Mouse (Mus musculus): ENCODE results near the gene 1700017B05Rik.
"Not testable (repeated sequence)": the region's sequence is repeated elsewhere in the genome, so short reads cannot be mapped to it uniquely, and the experiment has no call there.

Gene 1700017B05Rik

GRCm38 (mm10) chr9:57261913-57262794, at the start of gene 1700017B05Rik:
Gene 1700017B05Rik, minus strand, starts transcription at chr9:57262612.
- DNase-seq, result peak; percentile 85 to 87

DNA sequence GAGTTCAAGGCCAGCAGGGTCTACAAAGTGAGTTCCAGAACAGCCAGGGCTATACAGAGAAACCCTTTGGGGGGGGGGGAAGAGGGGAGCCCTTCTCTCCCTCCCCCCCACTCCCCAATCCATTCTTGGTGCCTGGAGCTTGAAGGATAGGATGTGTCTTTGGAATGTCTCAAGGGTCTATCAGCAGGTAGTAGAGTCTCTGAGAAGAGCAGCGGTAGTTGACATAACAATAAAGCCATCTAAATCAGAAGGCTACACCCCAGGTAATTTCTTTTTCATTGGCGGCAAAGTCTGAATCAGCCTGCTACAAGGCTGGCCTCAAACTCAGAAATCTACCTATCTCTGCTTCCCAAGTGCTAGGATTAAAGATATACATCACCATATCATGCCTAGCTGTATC, 48.5 kb upstream of the 1700017B05Rik start:
- DNase-seq, result no peak

DNA sequence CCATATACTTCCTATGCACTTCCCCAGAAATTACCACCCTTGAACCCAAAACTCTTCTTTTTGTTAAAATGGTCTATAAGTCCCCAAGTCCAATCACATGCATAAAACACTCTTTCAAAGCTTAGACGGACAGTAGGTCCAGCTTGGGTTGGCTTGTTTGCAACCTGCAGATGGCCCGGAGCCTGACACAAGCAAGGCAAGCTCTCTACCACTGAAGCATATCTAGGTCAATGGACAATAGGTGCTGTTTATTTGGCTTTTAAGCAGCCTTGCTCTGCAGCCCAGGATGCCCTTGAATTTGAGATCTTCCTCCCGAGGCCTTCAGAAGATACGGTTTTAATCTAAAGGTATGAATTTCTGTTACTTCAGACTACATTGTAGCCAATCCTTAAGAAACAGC, 46.9 kb upstream of the 1700017B05Rik start:
- no peak for DNase-seq

DNA sequence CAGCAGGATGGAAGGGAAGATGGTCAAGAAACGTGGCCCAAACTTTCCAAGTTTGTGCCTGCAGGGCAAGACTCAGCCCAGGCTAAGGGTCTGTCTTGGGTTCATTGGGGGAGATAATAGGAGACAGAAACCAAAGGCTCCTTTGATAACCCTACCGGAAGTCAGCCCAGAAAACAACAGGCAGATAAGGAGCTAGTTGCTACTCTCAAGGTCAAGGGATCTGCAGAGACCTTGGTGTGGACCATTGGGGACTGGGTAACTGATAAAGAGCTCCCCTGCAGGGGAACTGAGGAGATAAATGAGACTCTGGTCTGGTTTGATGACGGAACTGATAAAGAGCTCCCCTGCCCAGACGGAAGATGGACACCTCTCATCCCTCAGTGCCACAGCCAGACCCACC, 45.0 kb upstream of the 1700017B05Rik start:
- DNase-seq, result no peak

GRCm38 (mm10) chr9:57304716-57305115, 42.3 kb upstream of the 1700017B05Rik start:
- not testable (repeated sequence) for DNase-seq

DNA sequence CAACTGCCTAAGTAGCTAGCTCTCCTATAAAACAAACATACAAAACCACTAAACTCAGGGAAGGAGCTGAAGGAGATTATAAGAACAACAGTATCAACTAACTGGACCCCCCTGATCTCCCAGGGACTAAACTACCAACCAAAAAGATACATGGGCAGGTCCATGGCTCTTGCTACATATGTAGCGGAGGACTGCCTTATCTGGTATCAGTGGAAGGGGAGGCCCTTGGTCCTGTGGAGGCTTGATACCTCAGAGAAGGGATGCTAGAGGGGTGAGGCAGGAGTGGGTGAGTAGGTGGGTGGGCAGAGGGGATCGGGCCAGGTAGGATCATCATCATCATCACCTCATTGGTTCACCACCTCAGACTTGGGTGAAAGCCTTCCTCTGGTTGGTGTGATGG, 41.8 kb upstream of the 1700017B05Rik start:
- no peak for DNase-seq

- DNase-seq, result no peak
Observed at GRCm38 (mm10) chr9:57303356-57303755, 40.9 kb upstream of the 1700017B05Rik start.

- no peak for DNase-seq
Observed at GRCm38 (mm10) chr9:57300825-57301224, 38.4 kb upstream of the 1700017B05Rik start.

GRCm38 (mm10) chr9:57299790-57300477, 37.5 kb upstream of the 1700017B05Rik start:
- DNase-seq, result no peak

GRCm38 (mm10) chr9:57297938-57298337, 35.5 kb upstream of the 1700017B05Rik start:
- DNase-seq, result no peak

- DNase-seq, result no peak
Observed at GRCm38 (mm10) chr9:57296277-57296676, 33.9 kb upstream of the 1700017B05Rik start.

GRCm38 (mm10) chr9:57295666-57296065, 33.3 kb upstream of the 1700017B05Rik start:
- no peak for DNase-seq

- no peak for DNase-seq
Observed at GRCm38 (mm10) chr9:57294905-57295304, 32.5 kb upstream of the 1700017B05Rik start.

GRCm38 (mm10) chr9:57287183-57287582, 24.8 kb upstream of the 1700017B05Rik start:
- DNase-seq, result no peak

DNA sequence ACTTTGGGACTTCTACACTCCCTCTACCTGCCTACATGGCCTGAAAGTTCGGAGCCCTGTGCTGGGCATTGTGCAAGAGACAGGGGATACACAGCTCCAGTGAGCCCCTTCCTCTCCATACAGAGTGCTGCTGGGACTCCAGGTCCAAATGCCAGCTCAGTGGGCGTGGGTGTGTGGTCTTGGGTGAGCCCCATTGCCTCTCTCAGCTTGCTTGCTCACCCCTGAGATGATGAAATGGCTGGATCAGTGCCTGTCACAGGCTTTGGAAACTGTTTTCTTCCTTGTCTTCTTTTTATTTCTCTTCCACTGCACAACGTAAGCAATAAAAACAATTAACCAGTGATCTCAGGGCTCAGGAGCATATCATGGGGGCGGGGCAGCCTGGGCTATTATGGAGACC, 20.9 kb upstream of the 1700017B05Rik start:
- DNase-seq, result no peak

DNA sequence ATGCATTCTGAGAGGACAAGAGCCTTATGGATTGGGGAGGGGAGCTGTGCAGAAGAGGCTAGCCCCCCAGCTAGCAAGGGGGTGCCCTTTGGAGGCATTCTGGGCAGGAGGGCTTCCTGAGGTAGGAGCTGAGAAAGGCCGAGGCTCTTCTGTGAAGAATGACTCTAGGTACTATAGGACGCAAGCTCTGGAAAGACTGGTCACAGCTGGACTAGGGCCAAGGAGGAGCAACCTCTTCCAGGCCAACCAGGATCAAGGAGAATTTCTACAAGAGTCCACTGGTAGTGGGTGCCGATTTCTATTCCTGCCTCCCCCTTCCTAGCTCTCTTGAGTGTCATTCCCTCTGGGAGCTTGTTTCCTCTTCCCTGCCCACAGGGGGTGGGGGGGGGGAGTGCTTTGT, 20.3 kb upstream of the 1700017B05Rik start:
- DNase-seq, result no peak

- DNase-seq, result peak in 1 of 2 experiments; percentile 17
Observed at GRCm38 (mm10) chr9:57281549-57281948, 19.1 kb upstream of the 1700017B05Rik start.

DNA sequence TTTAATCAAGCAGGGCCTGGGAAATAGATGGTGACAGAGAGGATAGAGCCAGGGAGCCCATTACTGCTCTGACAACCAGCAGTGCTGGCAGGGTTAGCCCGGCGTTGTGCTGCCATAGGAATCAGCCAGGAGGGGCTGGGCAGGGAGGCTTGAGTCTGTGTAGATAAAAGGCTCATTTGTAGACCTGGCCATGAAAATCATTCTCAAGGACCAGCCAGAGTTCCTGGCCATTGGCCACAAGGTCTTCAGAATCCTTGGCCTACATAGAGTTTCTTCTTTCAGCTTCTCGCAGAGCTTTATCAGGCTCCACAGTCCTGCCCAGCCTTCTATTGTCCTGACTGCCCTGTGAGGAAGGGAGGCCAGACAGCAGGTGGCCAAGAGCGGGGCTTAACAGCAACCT, 17.0 kb upstream of the 1700017B05Rik start:
- DNase-seq, result no peak

GRCm38 (mm10) chr9:57278268-57278667, 15.9 kb upstream of the 1700017B05Rik start:
- peak; percentile 58 to 70 for DNase-seq

DNA sequence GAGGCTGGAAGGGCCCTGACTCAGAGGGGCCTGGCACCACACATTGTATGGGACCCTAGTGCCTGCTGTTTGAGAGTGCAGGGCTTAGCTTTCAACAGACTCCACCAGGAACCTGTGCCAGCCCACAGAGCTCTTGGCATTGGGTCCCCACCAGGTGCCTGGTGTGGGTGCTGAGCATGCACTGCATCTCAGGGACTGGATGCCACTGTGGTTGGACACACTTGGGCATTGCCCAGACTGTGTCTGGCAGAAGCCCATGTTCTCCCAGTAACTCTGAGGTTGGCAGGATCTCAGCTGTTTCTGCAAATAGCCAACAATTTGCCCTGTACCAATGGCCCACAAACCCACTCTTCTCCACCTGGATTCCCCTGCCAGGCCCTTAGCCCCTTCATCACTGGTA, 13.9 kb upstream of the 1700017B05Rik start:
- no peak for DNase-seq

- DNase-seq, result no peak
Observed at GRCm38 (mm10) chr9:57273805-57274494, 11.5 kb upstream of the 1700017B05Rik start.

DNA sequence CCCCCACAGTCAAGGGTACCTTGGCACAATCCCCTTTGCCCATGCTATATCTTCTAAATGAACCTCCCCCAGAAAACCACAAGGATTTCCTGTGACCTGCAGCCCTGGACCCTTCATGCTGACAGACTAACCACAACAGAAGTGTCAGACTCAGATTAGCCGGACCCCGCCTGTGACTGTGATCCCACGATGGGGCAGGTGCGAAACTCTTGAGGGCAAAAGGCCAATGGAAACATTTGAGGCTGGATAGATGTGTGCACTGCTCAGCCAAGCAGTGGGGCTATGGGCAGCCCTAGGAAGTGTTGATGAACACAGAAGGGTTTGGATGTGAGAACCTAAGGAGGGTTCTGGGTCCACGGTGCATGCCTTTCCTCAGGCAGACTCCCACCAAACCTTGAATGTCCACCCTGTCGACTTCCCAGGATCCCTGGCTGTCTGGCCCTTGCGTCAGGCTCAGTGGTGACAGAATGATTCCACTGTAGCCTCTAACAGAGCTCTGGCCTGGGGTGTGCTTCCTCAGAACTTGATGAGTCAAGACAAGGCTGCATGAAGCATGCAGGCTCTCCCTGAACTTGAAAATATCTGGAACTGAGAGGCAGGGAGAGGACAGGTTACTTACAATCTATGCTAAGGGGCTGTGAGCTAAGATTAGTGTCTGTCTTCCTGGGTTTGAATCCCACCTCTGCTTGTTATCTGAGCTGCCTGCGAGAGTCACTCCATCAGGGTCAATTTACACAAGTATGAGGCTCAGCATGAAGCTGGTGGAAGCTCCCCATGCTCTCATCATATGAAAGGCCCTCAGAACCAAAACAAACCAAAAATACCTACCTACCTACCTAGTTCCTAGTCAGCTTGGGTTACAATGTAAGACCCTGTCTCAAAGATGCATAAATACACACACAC, 10.7 kb upstream of the 1700017B05Rik start:
- DNase-seq, result peak in 1 of 2 experiments; percentile 29
